Mouse (Mus musculus): ENCODE measurements around the gene Bpifc. TPM values are rescaled to one million over a fixed set of nuclear protein-coding genes. Genes with fewer than 3 reads are reported as not detected.
"Not testable (repeated sequence)": the region's sequence is repeated elsewhere in the genome, so short reads cannot be mapped to it uniquely, and the experiment has no call there.

Bpifc gene
- polyA plus RNA-seq, 1 experiment from 2014 or later, result not detected

DNA sequence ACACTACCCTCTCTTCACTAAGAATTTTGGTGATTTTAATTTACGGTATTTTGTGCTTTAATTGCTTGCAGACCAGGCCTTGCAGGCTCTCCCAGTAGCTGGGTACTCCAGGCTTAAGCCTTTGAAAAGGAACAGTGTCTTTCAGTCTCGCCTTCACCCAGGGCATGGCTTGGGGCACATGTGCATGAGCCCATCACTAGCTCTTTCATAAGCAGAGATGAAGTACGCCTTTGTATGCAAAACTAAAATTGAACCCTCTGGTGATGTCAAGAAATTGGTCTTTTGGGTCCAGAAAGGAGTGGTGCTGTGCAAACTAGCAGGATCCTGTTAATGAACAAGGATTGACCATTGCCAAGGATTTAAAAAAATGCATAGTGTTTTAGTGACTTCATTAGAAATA lies 20.8 kb upstream of the Bpifc start:
- TF ChIP-seq EP300 (IDR thresholded peaks at IDR 0.05; ENCODE audit: low read depth) (no peak), CTCF (IDR thresholded peaks at IDR 0.05; ENCODE audit: low read depth) (no peak)
- Histone ChIP-seq H3K36me3 (replicated peaks; ENCODE audit: insufficient read depth, low read length) (peaks cover 78% of the 10 kb centered on the region), H3K4me1 (ENCODE audit: insufficient read depth) (no peaks in the 10 kb centered on the region), H3K27ac (ENCODE audit: low read depth) (no peak overlapping the region), H3K9me3 (ENCODE audit: low read length) (no peaks in the 10 kb centered on the region), H3K27me3 (ENCODE audit: insufficient read depth, low read length) (no peaks in the 10 kb centered on the region), H3K4me2 (ENCODE audit: low read depth, low read length) (no peak overlapping the region), H3K4me3 (ENCODE audit: low read depth, low read length) (no peak overlapping the region), H3K9ac (replicated peaks) (no peak overlapping the region)
- 87% methylated on average over 3 of the region's 3 CpGs for WGBS (ENCODE audit: insufficient replicate concordance)
- no peak for ATAC-seq
- DNase-seq, result no peak

DNA sequence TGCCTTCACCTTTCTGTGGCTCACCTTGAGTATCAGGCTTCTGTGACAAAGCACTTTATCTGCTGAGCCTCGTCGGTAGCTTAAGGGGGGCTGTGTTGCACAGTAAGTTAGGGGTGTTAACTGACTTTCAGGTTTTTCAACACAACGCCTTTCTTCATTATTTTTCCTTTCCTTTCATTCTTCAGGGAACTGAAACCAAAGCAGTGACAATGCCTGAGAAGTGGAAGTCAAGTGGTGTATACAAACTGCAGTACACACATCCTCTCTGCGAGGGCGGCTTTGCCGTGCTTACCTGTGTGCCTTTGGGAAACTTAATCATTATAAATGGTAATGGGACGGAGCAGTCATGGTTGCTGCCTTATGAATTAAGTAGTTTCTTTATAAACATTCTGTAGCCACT lies 19.0 kb upstream of the Bpifc start:
- ATAC-seq, result no peak
- Histone ChIP-seq H3K9ac (replicated peaks) (no peak overlapping the region), H3K36me3 (replicated peaks; ENCODE audit: insufficient read depth, low read length) (peaks cover 67% of the 10 kb centered on the region), H3K9me3 (ENCODE audit: low read length) (no peaks in the 10 kb centered on the region), H3K4me3 (ENCODE audit: low read depth, low read length) (no peak overlapping the region), H3K4me2 (ENCODE audit: low read depth, low read length) (no peak overlapping the region), H3K27me3 (ENCODE audit: insufficient read depth, low read length) (no peaks in the 10 kb centered on the region), H3K4me1 (ENCODE audit: insufficient read depth) (peaks cover 2% of the 10 kb centered on the region; the same call in 1 of the 2 replicates), H3K27ac (ENCODE audit: low read depth) (no peak overlapping the region)
- DNase-seq, result no peak
- WGBS (ENCODE audit: insufficient replicate concordance), result 89% methylated on average over 7 of the region's 7 CpGs
- TF ChIP-seq EP300 (IDR thresholded peaks at IDR 0.05; ENCODE audit: low read depth) (no peak), CTCF (IDR thresholded peaks at IDR 0.05; ENCODE audit: low read depth) (no peak)

DNA sequence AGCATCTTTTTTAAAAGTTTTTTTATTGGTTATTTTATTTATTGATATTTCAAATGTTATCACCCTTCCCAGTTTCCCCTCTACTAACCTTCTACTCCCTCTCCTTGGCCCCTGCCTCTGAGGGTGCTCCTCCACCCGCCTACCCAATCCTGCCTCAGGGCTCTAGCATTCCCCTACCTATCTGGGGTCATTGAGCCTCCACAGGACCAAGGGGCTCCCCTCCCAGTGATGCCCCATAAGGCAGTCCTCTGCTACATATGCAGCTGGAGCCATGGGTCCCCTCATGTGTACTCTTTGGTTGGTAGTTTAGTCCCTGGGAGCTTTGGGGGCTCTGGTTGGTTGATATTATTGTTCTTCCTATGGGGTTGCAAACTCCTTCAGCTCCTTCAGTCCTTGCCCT lies 15.1 kb upstream of the Bpifc start:
- H3K36me3 ChIP-seq (replicated peaks; ENCODE audit: insufficient read depth, low read length), result peaks cover 50% of the 10 kb centered on the region
- not testable (repeated sequence) for H3K9me3 ChIP-seq (ENCODE audit: low read length); ATAC-seq; H3K27me3 ChIP-seq (ENCODE audit: insufficient read depth, low read length); DNase-seq
- peak overlapping the region; percentile 92 for H3K27ac ChIP-seq (ENCODE audit: low read depth)
- peaks cover 16% of the 10 kb centered on the region for H3K4me1 ChIP-seq (ENCODE audit: insufficient read depth)
- 71% methylated on average over 1 of the region's 1 CpGs for WGBS (ENCODE audit: insufficient replicate concordance)
- H3K9ac ChIP-seq (replicated peaks), result peak overlapping the region; percentile 47
- peak overlapping the region; percentile 62 for H3K4me2 ChIP-seq (ENCODE audit: low read depth, low read length)
- H3K4me3 ChIP-seq (ENCODE audit: low read depth, low read length), result 0 out of 2 replicates have a peak overlapping the region, but pooled peaks have one; percentile 7

DNA sequence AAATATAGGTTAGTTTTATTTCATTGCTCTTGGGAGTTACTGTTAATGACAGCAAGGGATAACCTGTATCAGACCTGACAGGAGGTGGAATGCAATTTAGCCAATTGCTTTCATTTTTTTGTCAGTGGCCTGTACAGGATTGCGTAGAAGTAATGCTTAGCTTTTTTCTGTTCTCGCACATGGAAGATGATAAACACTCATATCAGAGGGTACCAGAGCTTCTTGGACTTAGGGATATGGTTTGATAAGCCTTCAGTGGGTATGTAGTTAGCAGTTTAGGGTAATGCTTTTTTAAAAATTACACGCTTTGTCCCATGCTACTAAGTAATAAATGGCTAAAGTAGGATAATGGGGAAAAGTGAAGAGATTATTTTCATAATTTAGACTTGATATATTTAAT lies 14.7 kb upstream of the Bpifc start:
- Histone ChIP-seq H3K36me3 (replicated peaks; ENCODE audit: insufficient read depth, low read length) (peaks cover 46% of the 10 kb centered on the region), H3K27ac (ENCODE audit: low read depth) (peak overlapping the region; percentile 92), H3K9me3 (ENCODE audit: low read length) (no peaks in the 10 kb centered on the region), H3K4me1 (ENCODE audit: insufficient read depth) (peaks cover 16% of the 10 kb centered on the region), H3K27me3 (ENCODE audit: insufficient read depth, low read length) (no peaks in the 10 kb centered on the region), H3K4me2 (ENCODE audit: low read depth, low read length) (peak overlapping the region; percentile 62), H3K4me3 (ENCODE audit: low read depth, low read length) (peak overlapping the region; percentile 19; the same call in 1 of the 2 replicates), H3K9ac (replicated peaks) (no peak overlapping the region; the same call in 1 of the 2 replicates)
- DNase-seq (no peak), ATAC-seq (peak; percentile 71)
- TF ChIP-seq CTCF (IDR thresholded peaks at IDR 0.05; ENCODE audit: low read depth) (no peak), EP300 (IDR thresholded peaks at IDR 0.05; ENCODE audit: low read depth) (peak; percentile 99)
- 59% methylated on average over 3 of the region's 3 CpGs for WGBS (ENCODE audit: insufficient replicate concordance)

DNA sequence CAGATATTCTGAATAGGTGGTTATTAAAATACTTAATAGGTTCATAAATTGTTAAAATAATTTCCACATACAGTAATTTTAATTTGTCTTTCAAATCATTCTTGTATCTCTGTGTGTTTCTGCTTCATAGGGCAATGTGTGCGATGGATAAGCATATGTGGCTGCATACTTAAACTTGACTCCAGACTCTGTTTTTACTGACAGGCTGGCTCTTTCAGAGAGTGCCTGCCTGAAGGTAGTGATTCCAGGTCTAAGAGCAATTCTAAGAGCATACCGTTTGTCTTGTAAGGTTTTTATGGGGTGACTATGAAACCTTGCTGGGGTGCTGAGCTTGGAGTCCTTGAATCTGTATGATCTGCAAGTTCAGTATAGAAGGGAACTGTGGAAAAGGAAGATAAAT lies 14.2 kb upstream of the Bpifc start:
- no peaks in the 10 kb centered on the region for H3K9me3 ChIP-seq (ENCODE audit: low read length)
- no peak overlapping the region; the same call in 1 of the 2 replicates for H3K9ac ChIP-seq (replicated peaks)
- H3K27me3 ChIP-seq (ENCODE audit: insufficient read depth, low read length), result no peaks in the 10 kb centered on the region
- H3K4me2 ChIP-seq (ENCODE audit: low read depth, low read length), result peak overlapping the region; percentile 62
- DNase-seq (no peak), ATAC-seq (peak; percentile 11; the same call in 1 of the 2 replicates)
- 55% methylated on average over 2 of the region's 2 CpGs for WGBS (ENCODE audit: insufficient replicate concordance)
- peaks cover 16% of the 10 kb centered on the region for H3K4me1 ChIP-seq (ENCODE audit: insufficient read depth)
- H3K27ac ChIP-seq (ENCODE audit: low read depth), result peak overlapping the region; percentile 92
- no peak for TF ChIP-seq EP300 (IDR thresholded peaks at IDR 0.05; ENCODE audit: low read depth)
- TF ChIP-seq CTCF (IDR thresholded peaks at IDR 0.05; ENCODE audit: low read depth), result no peak
- peak overlapping the region; percentile 19; the same call in 1 of the 2 replicates for H3K4me3 ChIP-seq (ENCODE audit: low read depth, low read length)
- H3K36me3 ChIP-seq (replicated peaks; ENCODE audit: insufficient read depth, low read length), result peaks cover 41% of the 10 kb centered on the region

DNA sequence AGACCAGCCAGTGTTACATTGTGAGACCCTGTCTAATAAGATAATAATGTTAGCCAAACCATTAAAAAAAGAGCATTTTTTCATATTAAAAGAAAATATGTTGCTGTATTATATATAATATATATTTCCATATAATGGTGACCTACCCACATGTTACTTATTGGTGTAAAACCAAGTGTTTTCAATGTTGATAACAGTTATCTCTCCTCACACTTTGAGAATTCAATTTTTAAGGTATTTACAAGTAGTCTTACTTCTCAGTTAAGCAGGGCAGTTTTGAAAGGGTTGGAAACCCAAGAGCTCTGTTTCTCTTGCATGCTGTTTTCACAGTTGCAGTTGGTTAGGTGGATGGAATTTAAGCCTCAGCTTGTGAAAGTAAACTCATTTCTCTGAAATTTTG lies 11.5 kb upstream of the Bpifc start:
- Histone ChIP-seq H3K9me3 (ENCODE audit: low read length) (no peaks in the 10 kb centered on the region), H3K36me3 (replicated peaks; ENCODE audit: insufficient read depth, low read length) (peaks cover 18% of the 10 kb centered on the region), H3K27ac (ENCODE audit: low read depth) (peak overlapping the region; percentile 94), H3K4me2 (ENCODE audit: low read depth, low read length) (peak overlapping the region; percentile 76), H3K9ac (replicated peaks) (peak overlapping the region; percentile 91), H3K27me3 (ENCODE audit: insufficient read depth, low read length) (no peaks in the 10 kb centered on the region), H3K4me1 (ENCODE audit: insufficient read depth) (peaks cover 16% of the 10 kb centered on the region), H3K4me3 (ENCODE audit: low read depth, low read length) (peak overlapping the region; percentile 93)
- no peak for DNase-seq
- TF ChIP-seq EP300 (IDR thresholded peaks at IDR 0.05; ENCODE audit: low read depth) (peak; percentile 76), CTCF (IDR thresholded peaks at IDR 0.05; ENCODE audit: low read depth) (no peak)
- no peak for ATAC-seq

DNA sequence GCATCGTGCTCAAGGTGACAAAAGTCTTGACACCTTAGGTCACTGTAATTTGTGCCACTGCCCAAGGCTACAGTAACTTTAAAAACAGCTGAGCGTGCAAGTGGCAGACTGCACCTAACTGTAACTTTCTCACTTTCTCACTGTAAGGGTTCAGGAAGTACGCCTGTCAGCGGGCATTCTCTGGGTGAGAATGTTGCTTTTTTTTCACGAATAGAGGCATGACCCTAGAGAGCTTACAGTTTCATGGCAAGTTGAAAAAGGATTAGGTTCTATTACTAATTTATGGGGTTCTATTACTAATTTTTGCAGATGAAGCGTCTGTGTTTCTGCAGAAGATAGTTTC lies 10.8 kb upstream of the Bpifc start:
- H3K27me3 ChIP-seq (ENCODE audit: insufficient read depth, low read length), result no peaks in the 10 kb centered on the region
- no peak for DNase-seq
- 2% methylated on average over 6 of the region's 6 CpGs for WGBS (ENCODE audit: insufficient replicate concordance)
- H3K36me3 ChIP-seq (replicated peaks; ENCODE audit: insufficient read depth, low read length), result peaks cover 13% of the 10 kb centered on the region
- peak overlapping the region; percentile 94 for H3K27ac ChIP-seq (ENCODE audit: low read depth)
- peak; percentile 1; the same call in 1 of the 2 replicates for ATAC-seq
- H3K9ac ChIP-seq (replicated peaks), result peak overlapping the region; percentile 91
- peak overlapping the region; percentile 93 for H3K4me3 ChIP-seq (ENCODE audit: low read depth, low read length)
- TF ChIP-seq EP300 (IDR thresholded peaks at IDR 0.05; ENCODE audit: low read depth), result no peak
- no peak for TF ChIP-seq CTCF (IDR thresholded peaks at IDR 0.05; ENCODE audit: low read depth)
- no peaks in the 10 kb centered on the region for H3K9me3 ChIP-seq (ENCODE audit: low read length)
- peaks cover 16% of the 10 kb centered on the region for H3K4me1 ChIP-seq (ENCODE audit: insufficient read depth)
- peak overlapping the region; percentile 76 for H3K4me2 ChIP-seq (ENCODE audit: low read depth, low read length)

All from liver, postnatal 0 days (tissue).